Mouse (Mus musculus) duodenum, adult 2 months (tissue): ENCODE results near the gene Ttyh3. TPM values are rescaled to one million over a fixed set of nuclear protein-coding genes. Genes with fewer than 3 reads are reported as not detected.

Source experiments
- polyA plus RNA-seq: library from polyadenylated mRNA; depleted of rRNA; stranded (reverse); fragments of >200 nt; gene quantifications from 2 replicates; pipeline ENCODE4 v1.2.3, GENCODE M21; 2012; ENCODE audit warnings: low replicate concordance; rRNA removed

Gene Ttyh3
- 46.3 and 52.6 TPM in 2 replicates for polyA plus RNA-seq

GRCm38 (mm10) chr5:140648519-140649100, at the start of gene Ttyh3:
Gene Ttyh3 (minus strand): TSS chr5:140649031.

DNA sequence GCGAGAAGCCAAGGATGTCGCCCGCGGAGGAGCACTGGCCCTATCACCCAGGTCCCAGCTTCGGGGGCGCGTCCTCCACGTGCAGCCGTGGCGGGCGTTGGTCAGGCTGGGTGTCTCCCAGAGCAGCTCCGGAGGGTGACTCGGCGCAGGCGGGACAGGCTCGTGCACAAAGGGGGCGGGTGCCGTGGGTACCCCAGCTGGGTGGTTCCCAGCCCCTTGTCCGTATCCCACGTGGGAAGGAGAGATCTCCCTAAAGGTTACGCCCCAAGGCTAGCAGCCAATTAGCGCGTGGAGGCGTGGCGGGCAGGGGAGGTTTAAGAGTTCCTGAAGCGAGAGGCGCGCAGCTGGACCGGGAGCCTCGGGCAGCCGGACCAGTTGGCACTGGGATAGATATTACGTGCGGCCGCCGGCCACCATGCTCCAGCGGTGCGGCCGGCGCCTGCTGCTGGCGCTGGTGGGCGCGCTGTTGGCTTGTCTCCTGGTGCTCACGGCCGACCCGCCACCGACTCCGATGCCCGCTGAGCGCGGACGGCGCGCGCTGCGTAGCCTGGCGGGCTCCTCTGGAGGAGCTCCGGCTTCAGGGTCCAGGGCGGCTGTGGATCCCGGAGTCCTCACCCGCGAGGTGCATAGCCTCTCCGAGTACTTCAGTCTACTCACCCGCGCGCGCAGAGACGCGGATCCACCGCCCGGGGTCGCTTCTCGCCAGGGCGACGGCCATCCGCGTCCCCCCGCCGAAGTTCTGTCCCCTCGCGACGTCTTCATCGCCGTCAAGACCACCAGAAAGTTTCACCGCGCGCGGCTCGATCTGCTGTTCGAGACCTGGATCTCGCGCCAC, 41.6 kb downstream of the Ttyh3 start, which contains the start of gene Lfng:
Gene Lfng (plus strand): TSS at position 320 of the 835 bp plus-strand sequence.

Other genes starting within 250 kb of the Ttyh3 start
- gene Eif3b, start 229.7 kb downstream of the Ttyh3 start, polyA plus RNA-seq, result 77.2 and 78.1 TPM in 2 replicates
- gene Gm4869, start 203.4 kb downstream of the Ttyh3 start, polyA plus RNA-seq, result not detected in 2 replicates
- 14.8 and 15.5 TPM in 2 replicates for gene Chst12, start 143.5 kb downstream of the Ttyh3 start, polyA plus RNA-seq
- gene Grifin, start 84.0 kb downstream of the Ttyh3 start, polyA plus RNA-seq, result not detected in 2 replicates
- gene Lfng, start 41.7 kb downstream of the Ttyh3 start, polyA plus RNA-seq, result 27.8 and 34.1 TPM in 2 replicates
- gene Iqce, start 53.3 kb upstream of the Ttyh3 start, polyA plus RNA-seq, result 5.8 and 7.5 TPM in 2 replicates
- gene Brat1, start 56.0 kb upstream of the Ttyh3 start, polyA plus RNA-seq, result 14.0 and 17.0 TPM in 2 replicates
- gene Amz1, start 75.1 kb upstream of the Ttyh3 start, polyA plus RNA-seq, result 1.5 and 4.0 TPM in 2 replicates
- gene Gna12, start 181.4 kb upstream of the Ttyh3 start, polyA plus RNA-seq, result 26.0 and 28.2 TPM in 2 replicates